Mouse (Mus musculus): ENCODE measurements at regions not wholly inside any gene's neighbourhood (a gene's known extent, or its start where the extent isn't known, plus 50 kb on each side); places are given as distances from the start of the nearest gene placed in this dataset.

DNA sequence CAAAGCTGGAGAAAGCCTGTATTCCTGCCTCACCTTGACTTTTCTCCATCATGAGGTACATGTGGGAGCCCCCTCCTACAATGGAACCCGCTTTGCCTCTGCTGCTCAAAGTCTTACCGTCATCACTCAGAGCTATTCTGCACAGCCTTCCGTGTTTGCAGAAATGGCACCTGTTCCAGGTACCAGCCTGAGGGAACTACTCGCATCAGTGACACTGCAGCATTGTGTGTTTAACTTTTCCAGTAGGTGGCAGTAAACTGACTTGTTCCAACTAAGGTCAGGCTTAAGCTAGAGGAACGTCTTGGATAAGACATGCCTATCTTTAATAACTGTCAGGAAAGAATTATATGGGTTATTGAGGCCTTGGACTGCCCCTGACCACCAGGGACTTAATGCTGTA, 71.4 kb downstream of the Fam173b start:
- peak in 1 of 2 experiments; percentile 8 for DNase-seq (ENCODE audit: low spot score in 2 of 2)

DNA sequence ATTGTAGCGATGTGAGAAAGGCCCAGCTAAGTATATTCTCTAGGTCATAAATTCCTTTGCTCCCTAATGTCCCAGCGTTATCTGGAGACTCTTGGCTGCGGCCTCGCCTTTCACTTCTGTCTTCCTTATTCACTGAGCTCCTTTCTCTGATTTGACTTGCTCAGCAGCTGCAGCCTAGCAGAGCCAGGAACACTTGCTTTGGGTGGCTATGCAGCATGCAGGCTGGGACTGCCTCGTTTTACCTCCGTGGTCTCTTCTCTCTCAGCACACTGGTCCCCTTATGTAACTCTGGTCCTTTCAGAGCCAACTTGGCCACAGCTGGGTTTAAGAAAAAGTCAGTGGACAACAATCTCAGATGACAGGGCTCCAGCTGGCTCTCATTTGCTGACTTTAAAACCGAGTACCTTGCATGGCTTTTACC, 75.1 kb downstream of the Fam173b start:
- no peak for DNase-seq (ENCODE audit: low spot score in 2 of 2)

GRCm38 (mm10) chr15:31693109-31693508, 91.5 kb downstream of the Fam173b start:
- no peak for DNase-seq (ENCODE audit: low spot score in 2 of 2)

GRCm38 (mm10) chr15:31694877-31695671, 93.4 kb downstream of the Fam173b start:
- DNase-seq (ENCODE audit: low spot score in 2 of 2): no peak

DNA sequence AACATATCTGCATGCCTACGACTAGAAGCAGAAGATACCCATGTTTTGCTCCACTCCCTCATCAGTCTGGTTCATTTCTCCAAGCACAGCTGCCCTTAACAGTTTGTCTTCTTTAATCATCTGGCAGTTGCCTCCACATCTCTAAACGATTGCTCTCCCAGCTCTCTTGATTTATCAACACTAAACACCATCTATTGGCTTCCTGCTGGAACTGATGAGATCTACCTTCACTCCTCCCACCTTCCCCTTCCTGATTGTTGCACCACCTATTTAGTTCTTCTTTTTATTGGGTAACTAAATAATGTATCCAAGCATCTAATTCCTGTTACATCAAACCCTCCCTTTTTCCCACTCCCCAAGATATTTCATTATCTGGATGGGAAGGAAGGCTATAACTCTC, 101.7 kb downstream of the Fam173b start:
- DNase-seq (ENCODE audit: low spot score in 2 of 2): no peak

GRCm38 (mm10) chr15:31707416-31707815, 105.8 kb downstream of the Fam173b start:
- no peak for DNase-seq (ENCODE audit: low spot score in 2 of 2)

DNA sequence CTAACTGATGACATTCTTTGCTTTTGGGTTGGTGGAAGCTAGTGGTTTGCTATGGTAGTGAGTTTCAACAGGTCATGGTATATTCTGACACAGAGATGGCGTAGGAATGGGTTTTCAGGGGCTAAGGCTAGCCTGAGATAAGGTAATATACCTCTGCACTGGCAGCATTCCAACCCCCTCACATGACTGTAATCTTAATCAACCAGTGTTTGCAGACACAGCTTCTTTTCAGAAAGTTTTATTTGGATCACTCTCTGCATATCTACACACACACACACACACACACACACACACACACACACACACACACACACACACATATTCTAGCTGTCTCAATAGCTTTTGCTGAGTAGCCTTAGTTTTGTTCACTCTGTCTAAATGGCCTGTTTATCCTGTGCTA, 119.4 kb downstream of the Fam173b start:
- DNase-seq (ENCODE audit: low spot score in 2 of 2): no peak

GRCm38 (mm10) chr15:31722429-31722828, 120.8 kb downstream of the Fam173b start:
- no peak for DNase-seq (ENCODE audit: low spot score in 2 of 2)

DNA sequence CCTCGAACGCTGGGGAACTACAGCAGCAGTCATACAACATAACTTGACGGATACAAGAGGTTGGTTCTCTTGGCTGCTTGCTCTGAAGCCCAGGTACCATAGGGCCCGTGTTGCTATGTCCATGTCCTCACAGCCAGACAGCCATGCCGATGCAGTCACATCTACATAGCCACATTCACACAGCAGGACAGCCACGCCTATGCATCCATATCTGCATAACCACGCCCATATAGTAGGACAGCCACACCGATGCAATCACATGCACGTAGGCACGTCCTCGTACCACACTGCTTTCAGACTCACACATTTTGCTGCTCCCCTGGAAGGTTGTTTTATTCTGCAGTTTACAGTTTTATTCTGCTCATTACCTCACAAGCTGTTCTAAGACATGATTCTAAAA, 122.6 kb downstream of the Fam173b start:
- no peak for DNase-seq (ENCODE audit: low spot score in 2 of 2)

DNA sequence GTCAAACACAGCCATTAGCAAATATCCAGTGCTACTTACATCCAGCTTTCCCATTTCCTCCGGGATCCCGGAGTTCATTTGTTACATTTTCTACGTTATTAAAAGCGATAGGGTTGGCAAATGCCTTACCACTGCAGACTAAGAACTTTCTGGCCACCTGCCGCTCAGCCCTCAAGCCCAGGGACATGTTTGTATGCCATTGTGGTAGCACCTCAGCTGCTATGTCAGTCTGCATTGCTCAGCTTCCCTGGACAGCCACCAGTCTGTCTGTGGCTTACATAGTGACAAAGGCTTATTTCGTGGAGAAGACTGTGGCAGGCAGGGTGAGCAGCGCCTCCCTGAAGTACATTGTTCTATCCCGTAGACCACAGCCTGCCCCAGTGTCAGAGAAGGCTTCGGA, 127.5 kb downstream of the Fam173b start:
- DNase-seq (ENCODE audit: low spot score in 2 of 2): no peak

DNA sequence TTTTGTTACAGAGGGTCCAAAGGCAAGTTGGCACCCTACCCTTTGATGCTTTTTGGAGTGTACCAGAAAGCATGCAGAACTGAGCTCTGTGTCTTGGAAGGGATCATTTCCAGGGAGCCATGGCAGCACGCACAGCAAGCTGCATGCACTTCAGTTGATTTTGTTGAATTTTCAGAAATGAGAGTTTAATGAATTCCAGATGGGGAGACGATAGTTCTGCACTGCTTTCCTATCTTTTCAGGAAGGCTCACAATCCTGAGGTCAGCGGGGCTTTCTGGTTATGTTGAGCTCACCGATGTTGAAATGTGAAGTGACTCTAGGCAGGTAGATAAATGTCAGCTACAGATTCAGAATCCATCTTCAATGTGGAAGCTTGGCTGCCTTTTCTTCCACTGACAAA, 140.0 kb downstream of the Fam173b start:
- no peak for DNase-seq (ENCODE audit: low spot score in 2 of 2)

GRCm38 (mm10) chr15:31744570-31744969, 142.9 kb downstream of the Fam173b start:
- DNase-seq (ENCODE audit: low spot score in 2 of 2): no peak

DNA sequence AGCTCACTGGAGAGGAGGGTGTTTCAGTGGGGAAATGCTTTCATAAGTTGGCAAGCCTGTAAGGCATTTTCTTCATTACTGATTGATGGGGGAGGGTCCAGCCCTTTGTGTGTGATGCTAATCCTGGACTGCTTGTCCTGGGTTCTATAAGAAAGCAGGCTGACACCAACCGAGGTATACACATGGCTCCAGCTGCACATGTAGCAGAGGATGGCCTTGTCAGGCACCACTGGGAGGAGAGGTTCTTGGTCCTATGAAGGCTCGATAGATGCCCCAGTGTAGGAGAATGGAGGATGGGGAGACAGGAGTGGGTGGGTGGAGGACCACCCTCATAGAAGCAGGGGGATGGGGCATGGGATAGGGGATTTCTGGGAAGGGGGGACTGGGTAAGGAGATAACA, 151.0 kb downstream of the Fam173b start:
- DNase-seq (ENCODE audit: low spot score in 2 of 2): no peak

DNA sequence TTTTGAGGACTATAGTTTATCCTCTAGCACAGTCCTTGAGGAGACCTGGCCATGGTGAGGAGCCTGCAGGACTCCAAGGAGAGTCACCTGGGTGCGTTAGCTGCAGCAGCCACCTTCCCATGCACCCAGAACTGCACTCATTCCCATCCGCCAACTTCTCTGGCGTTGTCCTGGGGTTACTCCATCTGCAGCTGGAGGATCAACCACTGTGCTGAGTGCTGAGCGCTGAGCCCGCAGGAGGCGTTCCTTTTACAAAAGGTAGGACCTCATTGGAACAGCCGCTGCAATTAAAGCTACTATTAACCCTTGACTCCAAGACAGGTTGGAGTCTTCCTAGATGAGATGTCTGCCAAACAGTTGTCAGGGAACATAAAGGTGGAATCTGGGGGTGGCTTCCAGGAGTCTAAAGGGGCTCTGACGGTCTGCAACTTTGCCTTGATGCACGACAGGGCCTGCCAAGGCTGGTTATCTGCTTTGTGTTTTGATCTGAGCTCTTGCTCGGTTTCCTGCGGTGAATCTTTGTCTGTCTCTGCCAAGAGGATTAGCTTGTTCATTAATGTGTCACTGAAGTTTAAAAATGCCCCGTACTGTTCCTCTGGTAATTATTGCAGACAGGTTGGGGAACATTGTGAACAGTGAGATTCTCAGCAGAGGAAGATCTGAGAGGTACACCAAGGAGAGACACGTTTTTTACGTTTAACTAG, 152.1 kb downstream of the Fam173b start:
- no peak for DNase-seq (ENCODE audit: low spot score in 2 of 2)

- peak in 1 of 2 experiments; percentile 5 for DNase-seq (ENCODE audit: low spot score in 2 of 2)
These were observed 167.6 kb downstream of the Fam173b start for GRCm38 (mm10) chr15:31768959-31769844.

DNA sequence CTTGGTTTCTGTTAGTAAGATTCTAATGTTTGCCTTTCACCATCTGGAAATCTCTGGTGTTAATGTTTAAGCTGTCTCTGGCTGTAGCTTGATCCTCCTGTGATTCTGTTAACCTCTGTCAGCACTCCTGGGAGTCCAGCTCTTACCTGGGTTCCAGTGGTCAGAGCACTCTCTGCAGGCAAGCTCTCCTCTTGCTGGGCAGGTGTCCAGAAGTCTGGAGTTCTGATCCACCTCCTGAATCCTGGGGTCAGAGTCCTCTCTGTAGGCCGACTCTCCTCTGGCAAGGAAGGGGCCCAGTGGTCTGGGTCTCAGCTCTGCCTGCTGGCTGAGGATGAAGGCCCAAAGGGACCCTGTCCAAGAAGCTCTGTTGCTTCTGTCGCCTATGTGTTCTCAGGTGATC, 181.4 kb downstream of the Fam173b start:
- no peak for DNase-seq (ENCODE audit: low spot score in 2 of 2)

DNA sequence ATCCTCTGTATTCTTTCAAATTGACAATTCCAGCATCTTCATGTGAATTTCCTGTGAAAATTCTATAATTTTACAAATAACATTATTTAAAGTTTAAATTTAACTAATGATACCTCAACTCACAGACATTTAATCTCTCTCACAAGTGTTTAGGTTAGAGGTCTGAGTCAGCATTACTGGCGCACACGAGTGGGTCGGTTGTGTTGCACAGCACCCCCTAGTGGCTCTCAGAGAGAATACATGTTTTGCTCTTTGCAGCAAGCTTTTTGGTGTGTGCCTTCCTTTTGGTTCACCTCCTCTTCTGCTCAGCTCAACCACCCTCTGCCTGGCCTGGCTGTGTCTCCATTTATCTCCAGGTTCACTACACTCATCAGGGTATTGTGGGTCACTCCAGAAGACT, 183.4 kb downstream of the Fam173b start:
- DNase-seq (ENCODE audit: low spot score in 2 of 2): no peak

DNA sequence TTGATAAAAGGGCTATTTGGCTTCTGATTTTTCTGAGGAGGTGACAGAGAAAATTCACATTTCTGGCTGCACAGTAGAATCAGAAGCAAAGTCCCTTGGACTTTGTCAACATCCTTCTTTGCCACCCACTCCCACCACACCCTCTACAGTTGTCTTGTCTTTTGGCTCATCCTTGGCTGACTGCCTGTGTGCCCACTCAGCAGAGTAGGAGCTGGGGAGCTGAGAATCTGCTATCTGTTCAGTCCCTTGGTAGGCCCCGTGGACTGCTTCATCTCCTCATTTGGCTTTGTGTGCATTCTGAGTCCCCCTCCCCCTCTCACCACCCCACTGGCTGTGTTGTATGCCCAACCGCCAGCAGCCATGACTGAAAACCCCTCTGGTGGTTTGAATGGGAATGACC, 197.2 kb downstream of the Fam173b start:
- DNase-seq (ENCODE audit: low spot score in 2 of 2): peak; percentile 78 to 79

GRCm38 (mm10) chr15:31805522-31805921, 203.9 kb downstream of the Fam173b start:
- no peak for DNase-seq (ENCODE audit: low spot score in 2 of 2)

DNA sequence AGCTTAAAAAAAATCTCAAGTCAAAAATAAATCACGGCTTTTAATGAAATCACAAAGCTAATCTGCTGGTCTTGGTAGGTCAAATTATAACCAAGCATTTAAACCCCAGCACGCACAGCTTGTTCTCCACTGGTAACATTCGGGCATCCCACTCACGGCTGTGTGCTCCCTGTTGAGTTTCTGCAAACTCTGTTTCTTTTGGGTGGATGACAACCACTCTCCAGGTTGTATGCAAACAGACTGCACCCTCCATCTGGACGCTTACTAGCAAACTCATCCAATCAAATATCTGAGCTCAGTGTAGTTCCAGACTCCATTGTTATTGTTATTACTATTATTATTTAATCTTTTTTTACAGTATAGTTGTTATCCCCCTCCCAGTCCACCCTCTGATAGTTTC, 213.9 kb downstream of the Fam173b start:
- no peak for DNase-seq (ENCODE audit: low spot score in 2 of 2)

- peak in 1 of 2 experiments; percentile 3 for DNase-seq (ENCODE audit: low spot score in 2 of 2)
These were observed 217.6 kb downstream of the Fam173b start for GRCm38 (mm10) chr15:31819219-31819618.

GRCm38 (mm10) chr15:31827219-31827618, 225.6 kb downstream of the Fam173b start:
- no peak for DNase-seq (ENCODE audit: low spot score in 2 of 2)
